Mouse (Mus musculus): ENCODE measurements around the gene Speer4e. TPM values are rescaled to one million over a fixed set of nuclear protein-coding genes. Genes with fewer than 3 reads are reported as not detected.

Gene Speer4e
- total RNA-seq, 4 experiments from 2014 or later = not detected

Other genes with a start within 250 kb of the Speer4e start
- gene Gm9758, start 23.5 kb downstream of the Speer4e start, total RNA-seq (2022) = not detected
- gene Gm10354, start 40.5 kb upstream of the Speer4e start, total RNA-seq (2022) = not detected
- not detected for gene Gm17019, start 94.6 kb upstream of the Speer4e start, total RNA-seq (2022)